Mouse (Mus musculus) limb, embryonic 15.5 days (tissue): ENCODE data around the gene Olfr672. TPM values are rescaled to one million over a fixed set of nuclear protein-coding genes. Genes with fewer than 3 reads are reported as not detected.
"Not testable (repeated sequence)": the region's sequence is repeated elsewhere in the genome, so short reads cannot be mapped to it uniquely, and the experiment has no call there.

ENCODE experiments used
- ATAC-seq: fragments of 200-750 bp; cut with Nextera tagmentation; 2 replicates; pipeline ENCODE4 v1.8.0; 2017; ENCODE audit warnings: low read depth, moderate TSS enrichment; ENCODE audit not compliant: insufficient number of reproducible peaks, low FRiP score, low TSS enrichment
- H3K27ac ChIP-seq: fragments of 300-500 bp; sonication (generic); 2 replicates; pipeline ENCODE4 v1.5.1; 2015; ENCODE audit warnings: moderate library complexity, mild to moderate bottlenecking, inconsistent platforms
- H3K27me3 ChIP-seq: fragments of 300-500 bp; sonication (generic); 2 replicates; pipeline ENCODE4 v1.6.1; 2015; ENCODE audit warnings: inconsistent platforms
- H3K36me3 ChIP-seq: fragments of 300-500 bp; sonication (generic); 2 replicates; pipeline ENCODE4 v1.6.1; 2015; ENCODE audit warnings: inconsistent platforms
- H3K4me1 ChIP-seq: fragments of 300-500 bp; sonication (generic); 2 replicates; pipeline ENCODE4 v1.6.1; 2015; ENCODE audit warnings: inconsistent platforms
- H3K4me2 ChIP-seq: fragments of 300-500 bp; sonication (generic); 2 replicates; pipeline ENCODE4 v1.6.1; 2015; ENCODE audit warnings: mild to moderate bottlenecking, inconsistent platforms
- H3K4me3 ChIP-seq: fragments of 300-500 bp; sonication (generic); 2 replicates; pipeline ENCODE4 v1.5.1; 2015; ENCODE audit warnings: mild to moderate bottlenecking, inconsistent platforms
- H3K9ac ChIP-seq: fragments of 300-500 bp; sonication (generic); 2 replicates; pipeline ENCODE4 v1.6.1; 2015; ENCODE audit warnings: inconsistent platforms
- H3K9me3 ChIP-seq: fragments of 300-500 bp; sonication (generic); 2 replicates; pipeline ENCODE4 v1.6.1; 2016; ENCODE audit warnings: inconsistent platforms
- WGBS: fragments of 180-500 bp; shearing (Covaris S2); methylation state at CpG from one replicate; pipeline ENCODE4 v1.1.7; 2015; 5-methylcytosine and 5-hydroxymethylcytosine counted together
- polyA plus RNA-seq: library from polyadenylated mRNA; unstranded; fragments of >200 nt; fragmentation: Nextera tagmentation; extraction: Ambion mirVana; gene quantifications from 2 replicates; pipeline ENCODE4 v1.2.1, GENCODE M21; 2015

The Olfr672 gene
- polyA plus RNA-seq, result not detected in 2 replicates

DNA sequence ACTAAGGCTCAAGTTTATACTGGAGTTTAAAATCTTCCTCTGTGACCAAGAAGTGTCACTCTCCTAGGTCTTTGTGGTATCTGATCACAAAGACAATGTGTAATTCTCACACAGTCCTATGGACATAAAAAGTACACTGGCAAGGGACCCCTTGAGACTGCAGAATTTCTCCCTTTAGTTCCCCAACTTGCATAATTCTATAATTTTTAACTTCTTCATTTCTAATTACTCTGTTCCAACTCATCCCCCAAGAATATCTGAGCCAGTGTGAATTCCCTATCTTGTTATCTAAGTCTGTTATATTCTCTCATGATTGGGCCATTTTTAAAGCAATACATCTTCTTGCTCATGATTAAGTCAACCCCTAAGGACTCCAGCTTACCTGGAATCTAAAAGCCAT lies at the start of gene Olfr672:
Gene Olfr672, minus strand, starts transcription at position 101 of the 400 bp plus-strand sequence.
- ATAC-seq, result no peak
- no peak within 1 kb of the TSS for H3K4me3 ChIP-seq
- no peak within 1 kb of the TSS for H3K4me2 ChIP-seq

DNA sequence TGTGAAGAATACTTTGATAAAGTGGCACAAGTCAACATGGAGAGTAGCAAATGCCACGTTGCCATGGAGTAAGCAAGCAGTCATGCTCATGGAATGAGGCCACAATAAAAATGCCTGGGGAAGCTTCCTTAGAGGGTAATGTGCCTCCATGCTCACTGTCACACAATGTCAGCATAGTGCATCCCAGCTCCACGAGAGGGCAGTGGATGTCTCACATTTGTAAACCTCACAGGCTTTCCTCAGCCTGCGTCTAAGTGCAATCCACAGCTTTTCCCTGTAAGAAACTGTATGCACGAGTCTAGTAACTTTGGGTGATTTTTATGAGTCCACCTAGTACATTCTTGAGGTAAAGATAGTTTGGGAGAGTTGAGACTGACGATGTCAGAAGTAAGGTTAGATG lies 32.0 kb upstream of the Olfr672 start:
- 48% methylated on average over 5 of the region's 5 CpGs for WGBS

More for the DNA sequence above, at the start of gene Olfr672:
- Histone ChIP-seq H3K36me3 (no peaks in the 10 kb centered on the region), H3K27me3 (no peaks in the 10 kb centered on the region), H3K9ac (no peak within 1 kb of the TSS), H3K9me3 (no peaks in the 10 kb centered on the region), H3K4me1 (no peaks in the 10 kb centered on the region), H3K27ac (no peak within 1 kb of the TSS)

GRCm38 (mm10) chr7:105032398-105032797 lies 30.6 kb upstream of the Olfr672 start, which contains the start of gene Olfr676:
TSS of gene Olfr676 (plus strand) at chr7:105032698.
- Histone ChIP-seq H3K4me3 (no peak within 1 kb of the TSS), H3K27ac (no peak within 1 kb of the TSS), H3K4me1 (no peaks in the 10 kb centered on the region), H3K36me3 (no peaks in the 10 kb centered on the region), H3K4me2 (no peak within 1 kb of the TSS), H3K27me3 (no peaks in the 10 kb centered on the region), H3K9ac (no peak within 1 kb of the TSS), H3K9me3 (no peaks in the 10 kb centered on the region)
- no peak for ATAC-seq

More for the DNA sequence above, 32.0 kb upstream of the Olfr672 start:
- H3K27ac ChIP-seq, H3K4me3 ChIP-seq, H3K9ac ChIP-seq, H3K36me3 ChIP-seq, H3K4me2 ChIP-seq, H3K27me3 ChIP-seq, ATAC-seq, H3K9me3 ChIP-seq, H3K4me1 ChIP-seq: not testable (repeated sequence)

- Histone ChIP-seq H3K36me3 (no peaks in the 10 kb centered on the region), H3K4me2 (no peak within 1 kb of the TSS), H3K4me1 (no peaks in the 10 kb centered on the region), H3K27ac (no peak within 1 kb of the TSS), H3K9me3 (no peaks in the 10 kb centered on the region), H3K9ac (no peak within 1 kb of the TSS), H3K27me3 (no peaks in the 10 kb centered on the region), H3K4me3 (no peak within 1 kb of the TSS)
- ATAC-seq, result no peak
- WGBS, result 72% methylated on average over 1 of the region's 1 CpGs
Measured at GRCm38 (mm10) chr7:105028360-105028759, 26.5 kb upstream of the Olfr672 start, which contains the start of gene Olfr675. TSS of gene Olfr675 (minus strand) at chr7:105028460.

DNA sequence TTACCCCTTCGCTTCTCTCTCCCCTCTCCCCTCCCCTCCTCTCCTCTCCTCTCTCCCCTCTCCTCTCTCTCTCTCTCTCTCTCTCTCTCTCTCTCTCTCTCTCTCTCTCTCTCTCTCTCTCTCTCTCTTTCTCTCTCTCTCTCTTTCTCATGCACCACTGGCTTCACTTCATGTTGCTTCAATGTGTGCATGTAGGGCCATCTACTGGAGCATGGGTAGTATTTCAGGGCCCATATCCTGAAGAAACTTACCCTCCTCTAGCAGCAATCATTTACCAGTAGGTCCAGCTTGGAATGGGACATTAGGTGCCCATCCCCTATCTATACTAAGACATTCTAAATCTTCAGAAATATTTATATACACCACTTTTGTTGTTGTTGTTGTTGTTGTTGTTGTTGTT lies 20.7 kb upstream of the Olfr672 start:
- no peak for ATAC-seq
- Histone ChIP-seq H3K4me3 (no peak overlapping the region), H3K27ac (no peak overlapping the region), H3K9ac (no peak overlapping the region), H3K36me3 (no peaks in the 10 kb centered on the region), H3K4me1 (no peaks in the 10 kb centered on the region), H3K27me3 (no peaks in the 10 kb centered on the region), H3K4me2 (no peak overlapping the region), H3K9me3 (no peaks in the 10 kb centered on the region)
- 75% methylated on average over 1 of the region's 1 CpGs for WGBS

- no peak within 1 kb of the TSS for H3K4me3 ChIP-seq
- no peaks in the 10 kb centered on the region for H3K4me1 ChIP-seq
- ATAC-seq, result no peak
- no peaks in the 10 kb centered on the region for H3K27me3 ChIP-seq
- no peaks in the 10 kb centered on the region for H3K36me3 ChIP-seq
- 79% methylated on average over 1 of the region's 1 CpGs for WGBS
- no peaks in the 10 kb centered on the region for H3K9me3 ChIP-seq
- no peak within 1 kb of the TSS for H3K9ac ChIP-seq
- H3K4me2 ChIP-seq, result no peak within 1 kb of the TSS
- H3K27ac ChIP-seq, result no peak within 1 kb of the TSS
Measured at GRCm38 (mm10) chr7:104979026-104979425, 22.8 kb downstream of the Olfr672 start, which contains the start of gene Olfr671. TSS of gene Olfr671 (minus strand) at chr7:104979126.

DNA sequence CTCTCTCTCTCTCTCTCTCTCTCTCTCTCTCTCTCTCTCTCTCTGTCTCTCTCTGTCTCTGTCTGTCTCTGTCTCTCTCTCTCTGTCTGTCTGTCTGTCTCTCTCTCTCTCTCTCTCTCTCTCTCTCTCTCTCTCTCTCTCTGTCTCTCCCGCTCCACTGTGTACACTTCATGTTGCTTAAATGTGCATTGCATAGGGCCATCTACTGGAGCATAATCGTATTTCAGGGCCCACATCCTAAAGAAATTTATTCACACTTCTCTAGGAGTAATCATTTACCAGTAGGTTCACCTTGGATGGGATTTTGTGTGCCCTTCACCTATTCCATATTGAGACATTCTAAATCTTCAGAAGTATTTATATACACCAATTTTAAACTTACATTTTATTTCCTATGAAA lies 29.3 kb downstream of the Olfr672 start:
- not testable (repeated sequence) for H3K9me3 ChIP-seq, ATAC-seq, H3K4me3 ChIP-seq, H3K27me3 ChIP-seq, H3K36me3 ChIP-seq, H3K9ac ChIP-seq, H3K4me2 ChIP-seq, H3K4me1 ChIP-seq, H3K27ac ChIP-seq
- WGBS, result 70% methylated on average over 2 of the region's 2 CpGs

DNA sequence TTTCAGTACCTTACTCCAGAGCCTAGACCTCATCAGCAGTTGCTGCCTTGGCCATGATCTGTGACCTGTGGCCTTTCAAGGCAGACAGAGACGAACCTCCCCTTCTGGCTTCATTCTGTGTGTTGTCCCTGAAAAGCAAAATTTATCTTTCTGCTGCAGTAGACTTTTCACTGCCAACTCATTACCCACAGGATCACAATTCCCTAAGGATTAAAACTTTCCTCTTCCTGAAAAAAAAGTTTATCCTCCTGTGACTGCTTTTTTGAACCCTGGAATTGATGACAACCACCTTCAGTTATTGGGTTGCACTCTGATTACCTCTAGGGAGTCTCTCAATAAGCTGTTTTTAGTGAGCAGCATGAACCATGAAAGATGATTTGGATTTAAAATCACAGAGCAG lies 39.3 kb downstream of the Olfr672 start, which contains the start of gene Olfr670:
Gene Olfr670, minus strand, starts transcription at position 101 of the 400 bp plus-strand sequence.
- Histone ChIP-seq H3K4me1 (no peaks in the 10 kb centered on the region), H3K27ac (no peak within 1 kb of the TSS), H3K4me3 (no peak within 1 kb of the TSS), H3K36me3 (no peaks in the 10 kb centered on the region), H3K27me3 (no peaks in the 10 kb centered on the region), H3K4me2 (no peak within 1 kb of the TSS), H3K9me3 (no peaks in the 10 kb centered on the region), H3K9ac (no peak within 1 kb of the TSS)
- WGBS, result 74% methylated on average over 1 of the region's 1 CpGs
- no peak for ATAC-seq

DNA sequence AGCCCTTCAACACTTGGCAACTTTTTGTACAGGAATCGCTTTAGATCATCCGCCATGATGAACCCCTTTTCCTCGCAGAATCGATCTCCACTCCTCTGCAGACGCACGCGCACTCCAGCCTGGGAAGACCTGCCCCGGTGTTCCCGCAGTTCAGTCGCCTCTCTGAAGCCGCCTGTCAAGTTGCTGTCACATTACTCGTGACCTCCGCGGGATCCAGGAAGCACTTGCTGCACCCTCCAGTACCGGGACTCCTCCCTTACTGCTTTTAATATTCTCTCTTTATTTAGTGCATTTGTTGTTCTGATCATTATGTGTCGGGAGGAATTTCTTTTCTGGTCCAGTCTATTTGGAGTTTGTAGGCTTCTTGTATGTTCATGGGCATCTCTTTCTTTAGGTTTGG lies 51.6 kb downstream of the Olfr672 start:
- H3K9me3 ChIP-seq, H3K27me3 ChIP-seq, ATAC-seq, H3K9ac ChIP-seq, H3K4me2 ChIP-seq, H3K4me1 ChIP-seq, H3K36me3 ChIP-seq, H3K27ac ChIP-seq, H3K4me3 ChIP-seq: not testable (repeated sequence)
- WGBS, result 89% methylated on average over 16 of the region's 16 CpGs

Other genes starting within 250 kb of the Olfr672 start
- not detected in 2 replicates for gene Usp17le, start 224.6 kb downstream of the Olfr672 start, polyA plus RNA-seq
- gene Usp17lb, start 159.4 kb downstream of the Olfr672 start, polyA plus RNA-seq, result not detected in 2 replicates
- not detected in 2 replicates for gene Usp17la, start 145.0 kb downstream of the Olfr672 start, polyA plus RNA-seq
- not detected in 2 replicates for gene Olfr665, start 124.0 kb downstream of the Olfr672 start, polyA plus RNA-seq
- gene Olfr666, start 106.1 kb downstream of the Olfr672 start, polyA plus RNA-seq, result 0.19 TPM in 1 of 2 replicates, not detected in the other
- not detected in 2 replicates for gene Olfr667, start 80.5 kb downstream of the Olfr672 start, polyA plus RNA-seq
- not detected in 2 replicates for gene Olfr668, start 74.0 kb downstream of the Olfr672 start, polyA plus RNA-seq
- not detected in 2 replicates for gene Olfr669, start 67.8 kb downstream of the Olfr672 start, polyA plus RNA-seq
- not detected in 2 replicates for gene Olfr670, start 39.4 kb downstream of the Olfr672 start, polyA plus RNA-seq
- not detected in 2 replicates for gene Olfr671, start 22.9 kb downstream of the Olfr672 start, polyA plus RNA-seq
- gene Olfr675, start 26.4 kb upstream of the Olfr672 start, polyA plus RNA-seq, result not detected in 2 replicates
- not detected in 2 replicates for gene Olfr676, start 30.7 kb upstream of the Olfr672 start, polyA plus RNA-seq
- gene Olfr677, start 49.3 kb upstream of the Olfr672 start, polyA plus RNA-seq, result not detected in 2 replicates
- not detected in 2 replicates for gene Olfr678, start 62.4 kb upstream of the Olfr672 start, polyA plus RNA-seq
- gene Olfr679, start 79.2 kb upstream of the Olfr672 start, polyA plus RNA-seq, result not detected in 2 replicates
- gene Olfr680-ps1, start 90.8 kb upstream of the Olfr672 start, polyA plus RNA-seq, result not detected in 2 replicates
- not detected in 2 replicates for gene Olfr681, start 114.8 kb upstream of the Olfr672 start, polyA plus RNA-seq
- gene Olfr683, start 145.0 kb upstream of the Olfr672 start, polyA plus RNA-seq, result not detected in 2 replicates
- not detected in 2 replicates for gene Olfr684, start 161.6 kb upstream of the Olfr672 start, polyA plus RNA-seq
- not detected in 2 replicates for gene Olfr685, start 184.0 kb upstream of the Olfr672 start, polyA plus RNA-seq
- not detected in 2 replicates for gene Olfr686, start 205.5 kb upstream of the Olfr672 start, polyA plus RNA-seq